ENCODE assay signal across 7 mouse cellular contexts in the genomic region with DNA sequence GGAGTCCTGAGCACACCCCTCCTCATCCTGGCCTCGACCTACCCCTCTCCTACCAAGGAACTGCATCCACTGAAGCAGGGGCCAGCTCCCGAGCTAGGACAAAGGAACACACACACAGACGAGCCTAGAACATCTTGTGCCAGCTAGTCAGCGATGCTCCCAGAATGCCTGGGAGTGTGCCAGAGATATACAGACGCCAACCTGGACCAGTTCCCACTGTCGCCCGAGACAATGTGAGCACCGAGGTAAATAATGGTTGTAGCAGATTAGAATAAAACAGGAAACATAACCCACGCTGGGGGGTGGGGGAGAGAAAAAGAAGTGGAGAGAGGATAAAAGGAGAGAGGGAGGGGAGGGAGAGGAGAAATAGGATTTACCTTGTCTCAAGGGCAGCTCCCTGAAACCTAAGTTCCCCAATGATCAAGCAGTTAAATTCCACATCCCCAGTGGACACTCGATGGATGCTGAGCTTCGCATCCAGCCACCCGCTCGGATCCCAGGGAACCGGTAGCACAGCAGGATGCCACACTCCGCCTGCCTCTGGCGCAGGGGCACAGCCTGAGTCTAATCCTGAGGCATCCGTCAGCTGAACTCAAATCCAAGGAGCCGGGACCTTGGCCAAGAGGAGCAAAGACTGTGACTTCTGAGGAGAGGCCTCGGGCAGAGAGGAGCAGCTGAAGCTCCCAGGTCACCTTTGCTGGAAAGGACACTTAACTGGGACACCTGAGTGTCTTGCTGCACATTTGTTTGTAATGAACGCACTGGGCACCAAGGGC. TPM values are rescaled to one million over a fixed set of nuclear protein-coding genes. Genes with fewer than 3 reads are reported as not detected.
DNase-seq lines count a peak whose midpoint lies in the region; ATAC-seq and TF ChIP-seq lines count a peak whose summit lies in the region.

No protein-coding gene starts in this region.

- 30% methylated on average over 20 of the region's 20 CpGs for WGBS in forebrain, embryonic 15.5 days
- WGBS in olfactory bulb, adult 2 months = 27% methylated on average over 20 of the region's 20 CpGs

- peaks cover 58% of the 10 kb centered on the region for H3K4me1 ChIP-seq in forebrain, embryonic 15.5 days
- H3K4me1 ChIP-seq in olfactory bulb, adult 2 months (ENCODE audit: control insufficient read depth, insufficient read depth, low read length) = peaks cover 55% of the 10 kb centered on the region

- H3K9ac ChIP-seq in forebrain, embryonic 15.5 days (replicated peaks) = peak overlapping the region; percentile 29

- no peaks in the 10 kb centered on the region for H3K9me3 ChIP-seq in forebrain, embryonic 15.5 days

- peak overlapping the region; percentile 29 for H3K4me2 ChIP-seq in forebrain, embryonic 15.5 days (replicated peaks)

- no peaks in the 10 kb centered on the region for H3K27me3 ChIP-seq in forebrain, embryonic 15.5 days

- no peaks in the 10 kb centered on the region for H3K36me3 ChIP-seq in forebrain, embryonic 15.5 days

- TF ChIP-seq POLR2A in olfactory bulb, adult 2 months (IDR thresholded peaks at IDR 0.05; ENCODE audit: insufficient read depth, low read depth, low read length) = no peak

- no peak for TF ChIP-seq CTCF in olfactory bulb, adult 2 months (IDR thresholded peaks at IDR 0.05; ENCODE audit: insufficient read depth, low read depth, low read length)

- H3K27ac ChIP-seq in forebrain, embryonic 15.5 days (replicated peaks) = peak overlapping the region; percentile 78
- H3K27ac ChIP-seq in olfactory bulb, adult 2 months (ENCODE audit: insufficient read depth, low read depth, low read length) = peak overlapping the region; percentile 70

- peak; percentile 62 for DNase-seq in right cerebral cortex, adult 18-20 months
- DNase-seq in right cerebral cortex, postnatal 25 days = no peak
- peak; percentile 64 to 72 for DNase-seq in layer of hippocampus, postnatal 36 days
- no peak for DNase-seq in c-Kit-positive CD71-positive TER-119-positive erythroid progenitor cells, embryonic 14.5 days (ENCODE audit: low spot score)

- 0 out of 2 replicates have a peak overlapping the region, but pooled peaks have one; percentile 2 for H3K4me3 ChIP-seq in forebrain, embryonic 15.5 days
- H3K4me3 ChIP-seq in olfactory bulb, adult 2 months (ENCODE audit: insufficient read depth, low read depth, low read length) = no peak overlapping the region

- 0 out of 2 replicates have a peak, but pooled peaks have one; percentile 14 for ATAC-seq in forebrain, embryonic 15.5 days (replicated peaks)
- no peak for ATAC-seq in activated CD4-positive, CD25-positive, alpha-beta regulatory T cell, adult 4 months

RNA-seq across cellular contexts. Expression of gene Vav2, which starts 5.4 kb away (rescaled TPM):
- polyA plus RNA-seq in forebrain, embryonic 15.5 days (2015; fragmentation: Nextera tagmentation; extraction: Ambion mirVana) = 12.6 and 13.9 TPM in 2 replicates
- 10 to 100 TPM; 11.2 to 11.5 TPM for total RNA-seq in layer of hippocampus, postnatal 36 days (2021)
- not detected in 2 replicates for polyA plus RNA-seq in olfactory bulb, adult 2 months (2012; ENCODE audit: insufficient read depth, insufficient read length, low replicate concordance, missing spikeins)
- 1 to 10 TPM; 5.8 to 8.3 TPM for polyA plus RNA-seq in activated CD4-positive, CD25-positive, alpha-beta regulatory T cell, adult 4 months (2017; shearing (Covaris generic))

RNA-seq across cellular contexts. Expression of gene Brd3os, which starts 20.6 kb away (rescaled TPM):
- polyA plus RNA-seq in forebrain, embryonic 15.5 days (2015; fragmentation: Nextera tagmentation; extraction: Ambion mirVana) = 30.6 and 31.5 TPM in 2 replicates
- total RNA-seq in layer of hippocampus, postnatal 36 days (2021) = 10 to 100 TPM; 22.6 to 24.0 TPM
- not detected in 2 replicates for polyA plus RNA-seq in olfactory bulb, adult 2 months (2012; ENCODE audit: insufficient read depth, insufficient read length, low replicate concordance, missing spikeins)
- under 1 TPM in 1 of 2 experiments, not detected in 1; 0.33 TPM for polyA plus RNA-seq in activated CD4-positive, CD25-positive, alpha-beta regulatory T cell, adult 4 months (2017; shearing (Covaris generic))

Comparison
In these comparisons a context has a peak if more than half of its experiments do, and no peak if none do; other contexts are left out.
1. DNase-seq: peak in right cerebral cortex, adult 18-20 months (single experiment) and layer of hippocampus, postnatal 36 days (2 of 2); none in right cerebral cortex, postnatal 25 days (single experiment) and c-Kit-positive CD71-positive TER-119-positive erythroid progenitor cells, embryonic 14.5 days (single experiment).
2. RNA of gene Brd3os, which starts 20.6 kb away (polyA plus RNA-seq): 30.6 to 31.5 TPM in forebrain, embryonic 15.5 days; 0.33 TPM in activated CD4-positive, CD25-positive, alpha-beta regulatory T cell, adult 4 months and not detected in olfactory bulb, adult 2 months; every median in the first group is over 10 times any median in the second.